Mouse (Mus musculus) olfactory bulb, adult 2 months (tissue): ENCODE data around the gene Ddx21.

Source experiments
- CTCF ChIP-seq: fragments of 200-500 bp; IDR thresholded peaks from 2 replicates; pipeline ENCODE4 v1.5.1; 2012; ENCODE audit warnings: low read depth, mild to moderate bottlenecking, low read length, moderate library complexity; ENCODE audit not compliant: insufficient read depth
- POLR2A ChIP-seq: fragments of 200-500 bp; IDR thresholded peaks from 2 replicates; pipeline ENCODE4 v1.6.1; 2012; ENCODE audit warnings: mild to moderate bottlenecking, low read depth, low read length, moderate library complexity; ENCODE audit not compliant: insufficient read depth

DNA sequence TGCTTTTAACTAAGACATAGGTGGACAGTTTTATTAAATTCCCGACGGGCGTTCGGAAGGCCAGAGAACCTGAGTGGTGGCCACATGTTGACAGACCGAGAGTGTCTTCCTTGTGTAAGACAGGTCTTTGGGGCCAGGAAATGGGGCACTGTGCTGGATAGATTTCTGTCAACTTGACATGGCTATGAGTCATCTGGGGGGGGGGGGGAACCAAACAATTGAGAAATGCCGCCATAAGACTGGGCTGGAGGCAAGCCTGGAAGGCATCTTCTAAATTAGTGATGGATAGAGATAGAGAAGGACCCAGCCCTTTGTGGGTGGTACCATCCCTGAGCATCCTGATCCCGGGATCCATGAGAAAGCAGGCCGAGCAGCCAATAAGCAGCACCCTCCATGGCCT, 59.2 kb downstream of the Ddx21 start:
- TF ChIP-seq CTCF (no peak), POLR2A (no peak)
